Mouse (Mus musculus) megakaryocyte, embryonic 14.5 days (primary cell): Measurements from ENCODE around the gene Abcb4. TPM values are rescaled to one million over a fixed set of nuclear protein-coding genes. Genes with fewer than 3 reads are reported as not detected.

Source experiments
- H3K27me3 ChIP-seq: replicated peaks from 2 replicates; pipeline ENCODE3; 2012; ENCODE audit warnings: inconsistent platforms
- H3K36me3 ChIP-seq: replicated peaks from 2 replicates; pipeline ENCODE3; 2012; ENCODE audit warnings: low read length, inconsistent platforms, mixed read lengths
- H3K4me1 ChIP-seq: 2 replicates; pipeline ENCODE4 v1.6.1; 2012; ENCODE audit warnings: inconsistent platforms
- H3K4me3 ChIP-seq: replicated peaks from 2 replicates; pipeline ENCODE3; 2012; ENCODE audit warnings: moderate library complexity, mild to moderate bottlenecking, inconsistent platforms
- H3K9me3 ChIP-seq: 2 replicates; pipeline ENCODE4 v1.6.1; 2012; ENCODE audit warnings: inconsistent platforms
- FLI1 ChIP-seq: IDR thresholded peaks from 2 replicates; pipeline ENCODE4 v1.6.1; 2012; ENCODE audit warnings: low read length, inconsistent platforms, mixed read lengths
- GATA1 ChIP-seq: IDR thresholded peaks from 3 replicates; pipeline ENCODE4 v1.6.1; 2012; ENCODE audit warnings: mixed read lengths, low read length, inconsistent platforms, borderline replicate concordance
- polyA plus RNA-seq: library from polyadenylated mRNA; stranded (reverse); fragments of >175 nt; gene quantifications from 2 replicates; pipeline ENCODE4 v1.2.3, GENCODE M21; 2012; ENCODE audit warnings: low replicate concordance; ENCODE audit not compliant: insufficient read depth

The Abcb4 gene
- polyA plus RNA-seq, 1 experiment = 2.2 TPM

GRCm38 (mm10) chr5:8872979-8873915 lies 20.3 kb upstream of the Abcb4 start:
- no peak overlapping the region for H3K4me3 ChIP-seq
- no peaks in the 10 kb centered on the region for H3K36me3 ChIP-seq
- H3K9me3 ChIP-seq = no peaks in the 10 kb centered on the region
- H3K4me1 ChIP-seq = peaks cover 3% of the 10 kb centered on the region
- no peaks in the 10 kb centered on the region for H3K27me3 ChIP-seq
- TF ChIP-seq GATA1 (no peak), FLI1 (no peak)

- no peak for TF ChIP-seq GATA1
- no peak for TF ChIP-seq FLI1
- Histone ChIP-seq H3K36me3 (no peaks in the 10 kb centered on the region), H3K27me3 (no peaks in the 10 kb centered on the region), H3K4me1 (no peaks in the 10 kb centered on the region; the same call in 1 of the 2 replicates), H3K4me3 (no peak overlapping the region), H3K9me3 (no peaks in the 10 kb centered on the region)
Measured at GRCm38 (mm10) chr5:8877086-8877485, 16.4 kb upstream of the Abcb4 start.

GRCm38 (mm10) chr5:8877800-8878199 lies 15.7 kb upstream of the Abcb4 start:
- no peaks in the 10 kb centered on the region for H3K9me3 ChIP-seq
- no peaks in the 10 kb centered on the region for H3K36me3 ChIP-seq
- H3K4me1 ChIP-seq = no peaks in the 10 kb centered on the region; the same call in 1 of the 2 replicates
- H3K27me3 ChIP-seq = no peaks in the 10 kb centered on the region
- TF ChIP-seq FLI1 (no peak), GATA1 (no peak)
- no peak overlapping the region for H3K4me3 ChIP-seq

- Histone ChIP-seq H3K9me3 (peaks cover 4% of the 10 kb centered on the region), H3K4me3 (no peak overlapping the region), H3K27me3 (no peaks in the 10 kb centered on the region), H3K36me3 (no peaks in the 10 kb centered on the region), H3K4me1 (no peaks in the 10 kb centered on the region)
- no peak for TF ChIP-seq FLI1
- TF ChIP-seq GATA1 = no peak
Measured at GRCm38 (mm10) chr5:8885837-8886236, 7.7 kb upstream of the Abcb4 start.

GRCm38 (mm10) chr5:8894104-8894425 lies 548 bp downstream of the Abcb4 start:
- peak overlapping the region; percentile 93 for H3K4me3 ChIP-seq
- H3K4me1 ChIP-seq = peaks cover 23% of the 10 kb centered on the region
- H3K9me3 ChIP-seq = peaks cover 11% of the 10 kb centered on the region

GRCm38 (mm10) chr5:8894641-8895490 lies 1.3 kb downstream of the Abcb4 start:
- peak overlapping the region; percentile 93 for H3K4me3 ChIP-seq
- H3K27me3 ChIP-seq = peaks cover 12% of the 10 kb centered on the region
- H3K9me3 ChIP-seq = peaks cover 11% of the 10 kb centered on the region
- TF ChIP-seq FLI1 (no peak), GATA1 (no peak)
- peaks cover 23% of the 10 kb centered on the region for H3K4me1 ChIP-seq
- no peaks in the 10 kb centered on the region for H3K36me3 ChIP-seq

More at GRCm38 (mm10) chr5:8894104-8894425, 548 bp downstream of the Abcb4 start:
- Histone ChIP-seq H3K36me3 (no peaks in the 10 kb centered on the region), H3K27me3 (peaks cover 12% of the 10 kb centered on the region)
- TF ChIP-seq GATA1 (no peak), FLI1 (no peak)

- Histone ChIP-seq H3K27me3 (peaks cover 12% of the 10 kb centered on the region), H3K36me3 (no peaks in the 10 kb centered on the region), H3K4me3 (no peak overlapping the region), H3K9me3 (peaks cover 4% of the 10 kb centered on the region; the same call in 1 of the 2 replicates), H3K4me1 (peaks cover 23% of the 10 kb centered on the region)
- no peak for TF ChIP-seq FLI1
- no peak for TF ChIP-seq GATA1
Measured at GRCm38 (mm10) chr5:8896198-8896597, 2.7 kb downstream of the Abcb4 start.

- H3K27me3 ChIP-seq = peaks cover 8% of the 10 kb centered on the region
- H3K9me3 ChIP-seq = no peaks in the 10 kb centered on the region
- no peaks in the 10 kb centered on the region for H3K36me3 ChIP-seq
- TF ChIP-seq GATA1 (no peak), FLI1 (no peak)
- peaks cover 16% of the 10 kb centered on the region for H3K4me1 ChIP-seq
- no peak overlapping the region for H3K4me3 ChIP-seq
Measured at GRCm38 (mm10) chr5:8898246-8898645, 4.7 kb downstream of the Abcb4 start.

GRCm38 (mm10) chr5:8901001-8901400 lies 7.5 kb downstream of the Abcb4 start:
- Histone ChIP-seq H3K27me3 (no peaks in the 10 kb centered on the region), H3K36me3 (no peaks in the 10 kb centered on the region), H3K4me1 (no peaks in the 10 kb centered on the region), H3K9me3 (no peaks in the 10 kb centered on the region), H3K4me3 (no peak overlapping the region)
- TF ChIP-seq GATA1 (no peak), FLI1 (no peak)
